Mouse (Mus musculus) embryo, embryonic 10 days (tissue): ENCODE measurements around the gene Rreb1.

Experiments
- DNase-seq: peaks from one replicate; pipeline ENCODE4 v3.0.0-alpha.2; 2015; ENCODE audit warnings: low spot score

Gene Rreb1

GRCm38 (mm10) chr13:37779251-37779667, 1.1 kb downstream of the Rreb1 start:
- DNase-seq, result no peak

- DNase-seq, result no peak
Measured at GRCm38 (mm10) chr13:37781557-37781956, 3.4 kb downstream of the Rreb1 start.

- no peak for DNase-seq
Measured at GRCm38 (mm10) chr13:37782144-37782543, 3.9 kb downstream of the Rreb1 start.

GRCm38 (mm10) chr13:37783676-37784075, 5.5 kb downstream of the Rreb1 start:
- no peak for DNase-seq

- DNase-seq, result no peak
Measured at GRCm38 (mm10) chr13:37784226-37784625, 6.0 kb downstream of the Rreb1 start.

GRCm38 (mm10) chr13:37792739-37793336, 14.6 kb downstream of the Rreb1 start:
- DNase-seq, result no peak

- no peak for DNase-seq
Measured at GRCm38 (mm10) chr13:37798811-37799210, 20.6 kb downstream of the Rreb1 start.

- no peak for DNase-seq
Measured at GRCm38 (mm10) chr13:37799413-37799812, 21.2 kb downstream of the Rreb1 start.

GRCm38 (mm10) chr13:37801101-37802075, 23.2 kb downstream of the Rreb1 start:
- DNase-seq, result no peak

GRCm38 (mm10) chr13:37802246-37803003, 24.2 kb downstream of the Rreb1 start:
- no peak for DNase-seq

- no peak for DNase-seq
Measured at GRCm38 (mm10) chr13:37803244-37803643, 25.0 kb downstream of the Rreb1 start.

GRCm38 (mm10) chr13:37804023-37804422, 25.8 kb downstream of the Rreb1 start:
- no peak for DNase-seq

- DNase-seq, result no peak
Measured at GRCm38 (mm10) chr13:37815001-37815400, 36.8 kb downstream of the Rreb1 start.

- DNase-seq, result no peak
Measured at GRCm38 (mm10) chr13:37816736-37817135, 38.5 kb downstream of the Rreb1 start.

GRCm38 (mm10) chr13:37821413-37821812, 43.2 kb downstream of the Rreb1 start:
- no peak for DNase-seq

- DNase-seq, result no peak
Measured at GRCm38 (mm10) chr13:37824331-37824920, 46.2 kb downstream of the Rreb1 start.

- peak; percentile 40 for DNase-seq
Measured at GRCm38 (mm10) chr13:37824956-37825645, 46.9 kb downstream of the Rreb1 start.

GRCm38 (mm10) chr13:37825646-37826280, 47.6 kb downstream of the Rreb1 start:
- DNase-seq, result peak; percentile 74

GRCm38 (mm10) chr13:37826281-37826993, 48.2 kb downstream of the Rreb1 start:
- peak; percentile 68 for DNase-seq

- peak; percentile 64 for DNase-seq
Measured at GRCm38 (mm10) chr13:37826994-37827262, 48.7 kb downstream of the Rreb1 start.
